Mouse (Mus musculus): Measurements from ENCODE around the gene Slc25a26.
"Not testable (repeated sequence)": the region's sequence is repeated elsewhere in the genome, so short reads cannot be mapped to it uniquely, and the experiment has no call there.

Gene Slc25a26

GRCm38 (mm10) chr6:94553085-94553484 lies 53.0 kb downstream of the Slc25a26 start:
- DNase-seq: no peak

- DNase-seq: not testable (repeated sequence)
Measured at GRCm38 (mm10) chr6:94558603-94559002, 58.5 kb downstream of the Slc25a26 start.

DNA sequence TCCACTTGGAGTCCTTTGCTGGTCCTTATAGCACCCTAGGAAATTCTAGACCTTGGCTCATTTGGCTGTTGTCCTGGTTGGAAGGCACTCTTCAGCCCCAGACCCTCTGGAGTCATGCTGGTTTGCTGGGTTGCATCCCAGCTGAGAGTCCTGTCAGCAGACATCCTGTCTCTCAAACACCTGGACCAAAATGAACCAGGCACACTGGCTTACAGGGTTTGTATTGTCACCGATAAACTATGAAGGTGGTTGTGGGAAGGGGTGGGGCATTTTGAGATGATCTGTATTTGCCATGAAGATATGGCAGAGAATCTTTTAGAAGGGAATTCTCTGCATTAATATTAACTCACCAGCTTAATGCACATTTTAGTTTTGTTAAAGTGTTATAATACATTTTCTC lies 60.8 kb downstream of the Slc25a26 start:
- DNase-seq: no peak

DNA sequence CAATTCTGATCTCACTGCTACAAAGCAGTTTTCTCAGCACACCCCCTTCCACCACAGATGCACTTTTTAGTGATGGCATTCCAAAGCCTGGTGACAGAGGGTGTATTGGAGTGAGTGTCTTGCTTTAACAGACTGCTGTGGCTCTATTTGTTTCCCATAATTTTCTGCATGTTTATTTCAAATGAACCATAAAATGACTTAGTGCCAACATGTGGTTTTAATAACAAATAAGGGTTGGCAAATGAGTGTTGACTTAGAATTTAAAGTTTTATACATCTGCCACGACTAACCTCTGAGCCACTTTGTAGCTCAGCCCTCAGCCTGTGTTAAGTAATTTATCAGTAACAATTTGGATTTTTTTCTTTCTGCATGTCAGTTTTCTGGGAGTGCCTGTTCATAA lies 61.2 kb downstream of the Slc25a26 start:
- DNase-seq: no peak

DNA sequence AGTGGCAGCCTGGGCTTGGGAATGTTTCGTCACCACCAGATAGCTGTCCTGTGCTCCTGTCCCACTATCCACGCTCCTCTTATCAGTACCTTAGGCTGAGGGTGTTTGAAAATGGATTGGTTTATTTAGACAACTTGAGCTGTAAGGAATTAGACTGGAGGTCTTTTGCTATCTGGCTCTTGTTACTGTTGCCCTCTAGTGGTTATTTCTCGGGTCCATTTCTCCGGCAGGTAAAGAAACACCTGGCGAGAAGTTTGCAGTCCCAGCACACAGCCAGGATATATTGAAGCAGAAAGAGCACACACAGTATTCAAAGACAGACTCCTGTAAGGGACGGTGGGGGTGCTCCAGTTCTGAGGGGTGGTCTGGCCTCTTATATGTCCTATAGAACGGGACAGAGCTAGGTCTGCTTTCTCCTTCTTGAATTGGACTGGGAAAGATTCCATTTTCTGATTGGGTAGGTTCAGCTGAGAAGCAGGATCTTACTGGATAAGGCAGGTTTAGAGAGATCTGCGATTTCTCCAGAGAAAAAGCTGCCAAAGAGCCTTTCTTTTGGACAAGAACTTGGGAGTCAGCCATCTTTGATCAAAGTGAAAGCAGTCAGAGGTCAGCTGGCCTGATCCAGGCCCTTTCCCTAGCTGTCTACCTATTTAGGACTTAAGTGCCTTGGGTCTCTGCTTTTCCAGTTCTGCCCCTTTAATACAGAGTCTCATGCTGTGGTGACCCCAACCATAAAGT lies 63.2 kb downstream of the Slc25a26 start:
- DNase-seq: no peak

- DNase-seq: no peak
Measured at GRCm38 (mm10) chr6:94565766-94566165, 65.6 kb downstream of the Slc25a26 start.

GRCm38 (mm10) chr6:94568040-94568439 lies 67.9 kb downstream of the Slc25a26 start:
- no peak for DNase-seq

DNA sequence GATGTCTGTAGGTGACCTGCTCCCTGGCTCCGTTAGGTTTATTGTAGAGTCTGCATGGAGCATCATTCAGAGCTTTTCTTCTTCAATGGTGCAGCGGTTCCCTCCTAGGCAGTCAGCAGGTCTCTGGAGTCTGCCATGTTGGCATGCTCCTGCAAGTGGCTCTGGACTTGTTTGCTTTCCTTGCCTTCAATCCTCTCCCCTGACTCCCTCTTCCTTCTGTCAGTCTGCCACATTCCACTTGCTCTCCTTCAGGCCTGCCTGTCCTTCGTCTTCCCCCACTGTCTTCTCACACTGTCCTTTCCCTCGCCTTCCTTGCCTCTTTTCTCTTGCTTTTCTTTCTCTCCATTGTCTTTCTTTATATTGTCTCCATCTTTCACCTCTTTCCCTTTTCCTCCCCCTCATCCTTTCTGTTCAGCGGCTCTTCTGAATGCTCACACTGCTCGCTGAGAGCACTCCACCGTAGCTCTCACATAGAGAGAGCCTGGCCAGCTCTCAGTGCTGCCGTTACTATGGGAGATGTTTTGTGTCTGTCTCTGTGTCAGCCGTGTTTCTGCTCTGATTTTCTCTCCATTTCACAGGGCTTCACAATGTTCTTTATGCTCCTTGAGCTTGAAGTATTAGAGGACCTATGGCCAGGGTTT lies 75.5 kb downstream of the Slc25a26 start:
- DNase-seq: no peak

DNA sequence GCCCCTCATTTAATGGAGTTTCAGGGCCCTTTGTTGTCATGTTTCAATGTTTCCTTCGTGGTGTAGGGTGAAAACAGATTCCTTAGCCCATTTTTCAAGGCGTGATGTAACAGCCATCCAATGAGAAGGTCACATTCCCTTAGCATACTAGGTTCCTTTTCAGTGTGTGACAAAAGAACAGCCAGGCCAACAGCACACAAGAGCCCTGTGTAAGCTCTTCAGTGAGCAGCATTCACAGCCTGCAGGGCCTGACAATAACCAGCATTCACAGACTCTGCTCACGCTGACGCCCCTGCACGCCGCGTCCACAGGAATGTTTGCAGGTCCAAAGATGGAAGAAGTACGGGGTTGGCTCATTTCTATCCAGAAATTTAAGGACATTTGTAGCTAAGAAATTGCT lies 77.9 kb downstream of the Slc25a26 start:
- DNase-seq: no peak

GRCm38 (mm10) chr6:94582055-94582454 lies 81.9 kb downstream of the Slc25a26 start:
- no peak for DNase-seq

- no peak for DNase-seq
Measured at GRCm38 (mm10) chr6:94584147-94584695, 84.1 kb downstream of the Slc25a26 start.

GRCm38 (mm10) chr6:94584976-94585375 lies 84.8 kb downstream of the Slc25a26 start:
- no peak for DNase-seq

GRCm38 (mm10) chr6:94588365-94588764 lies 88.2 kb downstream of the Slc25a26 start:
- DNase-seq: no peak

DNA sequence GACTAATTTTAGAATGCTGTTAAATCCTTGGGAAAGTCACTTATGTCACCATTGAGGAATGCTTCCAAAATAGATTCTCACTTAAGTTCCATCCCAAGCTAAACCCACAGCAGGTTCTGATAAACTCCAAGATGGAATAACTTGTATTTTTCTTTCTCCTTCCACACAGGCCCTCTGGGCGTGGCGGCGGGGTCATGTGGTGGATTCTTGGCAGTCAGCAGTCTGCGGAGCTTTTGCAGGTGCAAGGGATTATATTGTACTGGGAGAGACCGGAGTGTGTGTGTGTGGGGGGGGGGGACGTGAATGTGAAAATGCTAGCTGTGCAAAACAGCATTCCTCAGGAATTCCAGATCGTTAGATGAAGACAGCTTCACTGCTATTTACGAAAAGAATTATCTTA lies 92.1 kb downstream of the Slc25a26 start:
- no peak for DNase-seq

DNA sequence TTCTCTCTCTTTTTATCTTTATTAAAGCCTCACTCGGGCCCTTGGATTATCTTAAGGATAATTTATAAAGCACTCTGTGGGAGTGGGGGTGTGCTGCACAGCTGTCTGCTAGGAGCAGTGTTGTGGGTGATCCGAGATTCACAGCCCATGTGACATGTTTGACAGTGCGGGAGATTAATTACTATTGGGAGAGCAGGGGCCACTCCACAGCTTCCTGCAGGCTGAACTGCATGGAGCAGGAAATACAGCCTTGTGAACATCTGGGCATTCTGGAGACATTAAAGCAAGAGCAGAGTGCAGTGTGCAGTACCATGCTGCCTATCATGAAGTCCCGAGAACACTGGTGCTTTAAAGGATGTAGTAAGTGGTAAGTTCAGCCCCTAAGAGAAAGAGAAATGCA lies 92.6 kb downstream of the Slc25a26 start:
- no peak for DNase-seq

DNA sequence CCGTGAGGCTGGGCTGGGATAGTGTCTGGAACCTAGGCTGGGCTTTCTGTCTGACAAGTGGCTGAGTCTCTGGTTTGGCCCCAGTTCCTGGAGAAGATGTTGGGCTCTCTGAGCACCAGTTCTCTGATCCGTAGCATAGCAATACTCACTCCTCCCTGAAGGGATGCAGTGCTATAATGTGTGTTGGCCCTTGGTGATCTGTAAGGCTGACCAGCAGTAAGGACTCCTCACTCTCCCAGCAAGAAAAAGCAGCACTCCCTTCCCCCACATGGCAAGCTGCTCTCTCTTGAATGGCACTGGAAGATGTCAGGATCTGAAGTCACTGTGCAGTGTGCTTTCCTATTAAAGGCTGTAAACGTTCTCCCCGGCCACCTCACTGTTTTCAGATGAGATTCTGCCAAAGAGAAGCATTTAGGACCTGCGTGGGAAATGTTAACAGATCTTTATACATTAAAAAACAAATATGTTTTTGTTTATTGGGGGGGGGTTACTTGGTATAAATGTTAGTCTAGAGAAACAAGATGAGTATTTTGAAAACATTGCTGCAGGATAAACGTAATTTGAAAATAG lies 94.0 kb downstream of the Slc25a26 start:
- no peak for DNase-seq

DNA sequence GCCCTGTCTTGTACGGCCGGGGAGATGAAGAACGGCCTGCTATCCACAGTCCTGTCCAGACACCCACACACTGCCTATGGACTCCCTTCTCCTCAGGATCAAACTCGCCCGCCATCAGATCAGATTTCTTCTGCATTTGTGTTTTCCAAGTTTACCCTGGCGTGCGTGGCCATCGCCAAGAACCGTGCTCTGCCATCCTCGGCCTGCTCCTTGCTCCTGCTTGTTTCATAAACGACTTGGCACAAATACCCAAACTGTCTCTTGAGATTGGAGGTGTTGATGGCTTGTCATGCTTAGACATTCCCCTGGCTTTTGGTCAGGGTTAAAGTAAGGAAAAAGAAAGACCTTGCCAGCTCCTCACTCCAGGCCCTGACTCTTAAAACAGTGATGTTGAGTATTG lies 94.6 kb downstream of the Slc25a26 start:
- no peak for DNase-seq

- DNase-seq: no peak
Measured at GRCm38 (mm10) chr6:94595206-94595605, 95.1 kb downstream of the Slc25a26 start.

DNA sequence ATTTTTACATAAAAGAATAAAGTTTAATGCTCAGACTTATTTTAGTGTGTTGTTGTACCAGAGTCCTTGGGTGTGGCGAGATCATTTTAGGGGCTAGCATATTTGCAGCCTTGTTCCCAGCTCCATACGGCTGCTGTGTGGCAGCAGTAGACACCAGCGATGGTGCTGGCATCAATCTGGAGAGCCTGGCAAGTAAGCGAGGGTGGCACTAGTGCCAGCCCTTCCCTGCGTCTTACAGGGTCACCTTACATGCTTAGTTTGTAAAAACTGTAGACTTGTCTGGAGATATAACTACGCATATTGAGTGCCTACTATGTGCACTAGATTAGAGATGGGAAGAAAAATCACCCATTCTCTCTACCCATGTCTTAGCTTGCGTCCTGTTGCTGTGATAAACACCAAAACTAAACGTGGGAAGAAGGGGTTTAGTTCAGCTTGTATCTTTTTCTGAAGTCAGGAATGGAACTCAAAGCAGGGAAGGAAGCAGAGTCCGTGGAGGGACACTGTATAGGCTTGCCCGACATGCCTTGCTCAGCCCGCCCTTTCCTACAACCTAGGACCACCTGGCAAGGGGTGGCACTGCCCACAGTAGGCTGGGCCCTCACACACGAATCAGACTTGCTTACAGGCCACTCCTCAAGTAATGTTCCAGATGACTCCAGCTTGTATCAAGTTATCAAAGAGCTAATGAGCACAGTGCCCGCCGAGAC lies 96.1 kb downstream of the Slc25a26 start:
- no peak for DNase-seq

DNA sequence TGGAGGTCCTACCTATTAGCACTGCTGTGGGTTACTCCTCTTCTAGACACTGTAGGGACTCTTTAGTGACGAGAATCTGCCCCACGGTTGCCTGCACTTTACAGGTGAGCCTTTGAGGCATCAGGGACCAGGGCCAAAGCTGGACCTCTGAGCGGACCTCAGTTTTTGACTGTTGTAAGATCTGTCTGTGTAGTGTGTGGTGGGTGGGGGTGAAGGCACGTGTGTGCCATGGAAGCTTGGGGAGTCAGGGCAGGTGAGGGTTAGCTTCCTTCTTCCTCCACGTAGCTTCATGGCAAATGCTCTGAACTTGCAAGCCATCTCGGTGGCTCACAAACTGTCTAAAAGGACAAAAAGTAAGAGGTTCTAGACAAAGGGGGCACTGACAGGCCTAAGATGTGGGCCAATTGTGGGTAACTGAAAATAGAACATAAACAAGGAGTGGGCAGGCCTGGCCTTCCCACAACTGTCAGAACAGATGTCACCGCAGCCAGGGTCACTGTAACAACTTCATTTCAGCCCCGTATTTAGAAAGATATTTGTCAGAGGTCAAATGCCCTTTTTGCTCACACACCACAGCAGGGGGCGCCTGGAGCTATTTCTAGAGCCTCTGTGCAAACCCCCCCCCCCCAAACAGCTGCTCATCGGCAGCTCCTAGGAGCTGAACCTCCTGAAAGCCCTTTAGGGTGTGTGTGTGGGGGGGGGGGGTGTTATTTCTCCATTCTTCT lies 96.8 kb downstream of the Slc25a26 start:
- DNase-seq: no peak

DNA sequence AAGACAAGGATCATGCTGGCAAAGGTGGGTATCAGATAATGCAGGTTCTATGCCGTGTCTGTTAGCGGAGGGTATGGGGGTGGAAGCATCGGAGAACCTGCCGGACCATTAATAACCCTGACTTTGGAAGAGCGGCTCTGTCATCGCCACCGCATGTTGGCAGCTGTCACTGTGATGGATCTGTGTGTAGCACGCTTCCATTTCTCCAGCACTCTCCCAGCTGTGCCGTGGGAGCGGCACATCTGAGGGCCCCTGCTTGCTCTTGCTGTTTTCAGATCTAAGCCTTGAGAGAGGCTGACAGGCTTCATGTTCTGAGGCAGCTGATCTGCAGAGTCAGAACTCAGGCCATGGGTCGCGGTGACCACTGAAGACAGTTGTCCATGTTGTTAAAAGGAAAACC lies 98.3 kb downstream of the Slc25a26 start:
- no peak for DNase-seq

GRCm38 (mm10) chr6:94599016-94599415 lies 98.9 kb downstream of the Slc25a26 start:
- DNase-seq: no peak

- no peak for DNase-seq
Measured at GRCm38 (mm10) chr6:94601101-94601500, 101.0 kb downstream of the Slc25a26 start.
